Mouse (Mus musculus): ENCODE data around the gene Mroh8.
"Not testable (repeated sequence)": the region's sequence is repeated elsewhere in the genome, so short reads cannot be mapped to it uniquely, and the experiment has no call there.

The Mroh8 gene

DNA sequence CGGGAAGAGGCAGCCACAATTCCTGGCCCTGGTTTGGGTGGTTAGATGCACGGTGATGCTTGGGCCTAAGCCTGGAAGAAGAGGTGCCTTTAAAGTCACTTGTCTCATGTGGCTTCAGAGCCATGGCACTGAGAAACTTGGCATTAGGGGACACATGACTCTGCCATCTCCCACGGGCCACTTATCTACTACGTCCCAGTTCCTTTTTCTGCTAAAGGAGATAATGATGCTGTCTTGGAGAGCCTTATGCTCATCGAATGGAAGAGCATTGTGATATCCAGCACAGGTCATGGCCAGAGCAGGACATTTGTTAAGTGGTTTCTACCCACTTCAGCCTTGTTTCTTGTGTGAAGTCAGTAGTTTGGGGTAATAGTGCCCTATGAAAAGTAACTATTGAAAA, 9.6 kb upstream of the Mroh8 start:
- in situ Hi-C loops (cut with MboI, MseI), result no loop called here

DNA sequence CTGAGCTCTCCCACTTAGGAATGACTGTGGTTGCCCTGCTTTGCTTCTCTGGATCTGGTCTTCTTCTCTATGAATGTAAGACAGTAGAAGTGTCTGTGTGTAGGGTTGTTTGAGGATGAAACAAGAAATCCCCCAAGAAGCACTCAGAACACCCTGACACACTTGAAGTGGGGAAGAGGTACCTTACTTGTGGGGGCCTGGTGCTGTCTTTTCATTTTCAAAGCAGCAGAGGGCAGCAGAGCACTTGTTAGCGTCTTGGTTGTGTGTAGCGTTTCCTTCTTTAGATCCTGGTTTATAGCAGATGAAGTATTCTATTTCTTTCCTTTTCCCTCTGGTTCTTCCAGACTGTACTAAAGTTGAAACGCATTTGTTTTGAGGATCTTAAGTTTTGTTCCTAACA, 8.2 kb upstream of the Mroh8 start:
- in situ Hi-C loops (cut with MboI, MseI), result no loop called here

DNA sequence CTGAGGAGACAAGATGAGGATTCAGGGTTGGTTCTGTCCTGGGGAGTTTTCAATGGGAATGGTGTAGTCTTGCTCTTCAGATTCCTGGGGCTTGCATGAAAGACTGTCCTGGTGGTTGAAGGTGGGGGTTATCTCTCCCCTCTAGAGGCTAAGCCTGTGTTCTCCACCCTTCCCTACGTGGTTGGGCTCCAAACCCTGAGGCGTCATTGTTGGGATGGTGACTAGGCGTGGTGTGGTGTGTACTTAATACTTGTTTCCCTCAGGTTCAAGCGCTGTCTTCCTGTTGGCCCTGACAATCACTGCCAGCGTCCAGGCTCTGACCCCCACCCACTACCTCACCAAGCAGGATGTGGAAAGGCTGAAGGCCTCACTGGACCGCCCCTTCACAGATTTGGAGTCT, 4.0 kb upstream of the Mroh8 start:
- in situ Hi-C loops (cut with MboI, MseI), result no loop called here

DNA sequence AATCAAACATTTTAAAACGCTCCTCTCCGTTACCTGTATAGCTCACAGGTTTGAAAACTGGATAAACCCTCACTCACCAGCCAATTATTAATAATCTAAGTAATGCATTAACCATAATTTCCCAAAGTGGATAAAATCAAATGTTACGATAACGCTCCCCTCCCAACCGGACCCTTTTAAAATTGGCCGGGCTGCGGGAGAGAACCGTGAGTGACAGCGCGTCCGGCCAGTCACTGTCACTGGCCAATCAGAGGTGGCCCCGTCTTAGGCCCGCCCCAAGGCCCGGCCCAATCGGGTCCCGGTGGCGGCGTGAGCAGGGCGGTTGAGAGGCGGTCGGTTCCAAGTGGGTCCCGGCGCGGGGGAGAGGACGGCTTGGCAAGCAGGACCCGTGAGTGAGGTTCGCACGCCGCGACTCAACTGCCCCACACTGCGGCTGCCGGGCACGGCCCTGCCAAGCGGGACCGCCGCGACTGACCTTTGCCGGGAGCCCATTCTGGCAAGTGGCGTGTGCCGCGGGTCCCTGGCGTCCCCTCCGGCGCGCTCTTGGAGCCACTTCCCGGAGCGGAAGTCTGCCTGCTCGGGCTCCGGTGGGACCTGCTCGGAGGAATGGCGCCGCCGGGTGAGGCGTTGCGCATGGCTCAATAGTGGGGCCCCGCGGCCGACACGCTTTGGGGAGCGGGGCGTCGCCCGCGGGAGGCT, 483 bp downstream of the Mroh8 start, which contains the start of gene Rpn2:
TSS of gene Rpn2 (plus strand) at position 301 of the 699 bp plus-strand sequence.
- in situ Hi-C loops (cut with MboI, MseI), result no loop called here

GRCm38 (mm10) chr2:157263832-157264231, 15.5 kb downstream of the Mroh8 start:
- in situ Hi-C loops (cut with MboI, MseI), result no loop called here

DNA sequence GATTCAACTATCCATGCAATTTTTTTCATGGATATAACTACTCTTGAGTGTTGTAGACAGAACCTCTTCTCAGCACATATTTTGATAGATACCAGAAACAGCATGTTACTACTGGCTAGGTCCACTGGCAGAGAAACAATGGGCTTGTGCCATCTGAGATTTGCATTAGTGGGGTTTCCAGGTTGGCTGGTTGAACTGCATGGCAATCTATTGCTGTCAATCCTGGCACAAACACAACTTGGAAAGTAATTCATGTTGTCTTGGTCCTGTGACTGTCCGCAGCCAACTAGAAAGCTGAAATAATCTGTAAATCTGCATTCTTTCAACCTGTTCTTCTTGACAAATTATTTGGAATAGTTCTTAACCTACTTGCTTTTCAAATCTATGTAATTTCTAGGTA, 16.2 kb downstream of the Mroh8 start:
- in situ Hi-C loops (cut with MboI, MseI), result no loop called here

- in situ Hi-C loops (cut with MboI, MseI), result no loop called here
Observed at GRCm38 (mm10) chr2:157262506-157262905, 16.8 kb downstream of the Mroh8 start.

GRCm38 (mm10) chr2:157261930-157262329, 17.4 kb downstream of the Mroh8 start:
- in situ Hi-C loops (cut with MboI, MseI), result no loop called here

GRCm38 (mm10) chr2:157259720-157260119, 19.6 kb downstream of the Mroh8 start:
- in situ Hi-C loops (cut with MboI, MseI), result no loop called here

GRCm38 (mm10) chr2:157248111-157248510, 31.2 kb downstream of the Mroh8 start:
- in situ Hi-C loops (cut with MboI, MseI), result no loop called here

DNA sequence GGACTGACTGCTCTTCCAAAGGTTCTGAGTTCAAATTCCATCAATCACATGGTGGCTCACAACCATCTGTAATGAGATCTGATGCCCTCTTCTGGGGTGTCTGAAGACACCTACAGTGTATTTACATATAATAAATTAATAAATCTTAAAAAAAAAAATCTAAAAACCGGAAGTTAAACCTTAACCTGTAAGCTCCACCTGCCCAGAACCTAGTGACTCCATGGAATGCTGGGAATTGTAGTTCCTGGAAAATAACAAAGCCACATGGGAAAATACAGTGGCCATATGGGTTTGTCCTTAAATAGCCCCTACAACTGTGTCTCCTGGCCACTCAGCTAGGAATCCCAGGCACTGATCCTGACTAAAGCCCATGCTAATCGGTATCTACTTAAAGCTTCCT, 33.7 kb downstream of the Mroh8 start:
- in situ Hi-C loops (cut with MboI, MseI), result no loop called here

DNA sequence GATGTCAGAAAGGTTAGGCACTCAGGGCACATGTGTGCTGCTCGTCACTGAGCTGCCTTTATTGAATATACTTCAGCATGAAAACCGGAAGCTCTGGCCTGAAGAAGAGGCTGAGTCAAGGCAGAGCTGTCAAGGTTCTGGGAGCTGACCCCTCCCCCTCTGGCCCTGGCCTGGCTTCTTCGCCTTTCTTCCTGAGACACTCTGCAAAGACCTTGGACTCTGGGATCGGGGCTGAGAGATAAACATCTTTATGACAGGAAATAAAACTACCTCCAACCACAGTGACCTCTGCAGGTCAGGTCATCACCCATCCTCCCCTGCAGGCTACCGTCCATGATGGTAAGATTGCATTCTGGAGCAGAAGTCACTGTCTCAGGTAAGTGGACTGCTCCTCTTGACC, 34.3 kb downstream of the Mroh8 start:
- in situ Hi-C loops (cut with MboI, MseI), result no loop called here

GRCm38 (mm10) chr2:157235946-157236345, 43.4 kb downstream of the Mroh8 start:
- in situ Hi-C loops (cut with MboI, MseI), result no loop called here

DNA sequence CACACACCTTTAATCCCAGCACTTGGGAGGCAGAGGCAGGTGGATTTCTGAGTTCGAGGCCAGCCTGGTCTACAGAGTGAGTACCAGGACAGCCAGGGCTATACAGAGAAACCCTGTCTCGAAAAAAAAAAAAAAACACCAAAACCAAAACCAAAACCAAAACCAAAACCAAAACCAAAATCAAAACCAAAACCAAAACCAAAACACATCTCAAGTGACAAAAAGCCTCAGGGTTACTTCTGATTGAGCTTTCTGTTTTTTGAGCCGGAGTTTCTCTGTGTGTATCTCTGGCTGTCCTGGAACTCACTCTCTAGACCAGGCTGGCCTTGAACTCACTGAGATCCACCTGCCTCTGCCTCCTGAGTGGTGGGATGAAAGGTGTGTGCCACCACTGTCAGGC, 57.4 kb downstream of the Mroh8 start:
- in situ Hi-C loops (cut with MboI, MseI), result not testable (repeated sequence)

DNA sequence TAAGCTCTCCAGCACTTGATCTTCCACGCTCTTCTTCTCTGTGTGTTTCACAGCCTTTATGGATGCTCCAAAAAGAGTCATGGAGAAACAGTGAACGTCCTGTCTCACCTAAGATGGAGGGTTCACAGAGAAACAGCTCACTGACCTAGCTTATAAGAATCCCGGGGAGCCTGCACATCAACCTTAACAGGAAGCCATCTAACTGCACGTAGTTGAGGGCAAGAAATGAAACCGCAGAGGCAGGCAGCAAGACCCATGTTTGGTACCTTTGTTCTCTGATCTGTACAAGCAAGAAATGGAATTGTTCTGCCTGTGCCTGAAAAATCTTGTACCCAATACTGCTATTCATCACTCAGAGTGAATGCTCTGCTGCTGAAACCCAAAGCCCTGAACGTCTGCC, 59.2 kb downstream of the Mroh8 start:
- in situ Hi-C loops (cut with MboI, MseI), result no loop called here

GRCm38 (mm10) chr2:157211731-157212130, 67.6 kb downstream of the Mroh8 start:
- in situ Hi-C loops (cut with MboI, MseI), result no loop called here

GRCm38 (mm10) chr2:157204366-157205218, 74.8 kb downstream of the Mroh8 start, which contains the start of gene Rbl1:
Rbl1 (minus strand) TSS chr2:157204534.
- in situ Hi-C loops (cut with MboI, MseI), result loop anchor here (5.0 to 10.0 kb wide), 2 partner anchors 67 to 540 kb away; partner anchors contain the start of gene Samhd1

GRCm38 (mm10) chr2:157203459-157204365, 75.6 kb downstream of the Mroh8 start:
- in situ Hi-C loops (cut with MboI, MseI), result loop anchor here (5.0 to 10.0 kb wide), 2 partner anchors 66 to 541 kb away; partner anchors contain the start of gene Samhd1

GRCm38 (mm10) chr2:157203026-157203425, 76.3 kb downstream of the Mroh8 start:
- in situ Hi-C loops (cut with MboI, MseI), result loop anchor here (5.0 to 10.0 kb wide), 2 partner anchors 66 to 542 kb away; partner anchors contain the start of gene Samhd1

- in situ Hi-C loops (cut with MboI, MseI), result loop anchor here (5.0 to 10.0 kb wide), 2 partner anchors 65 to 542 kb away; partner anchors contain the start of gene Samhd1
Observed at GRCm38 (mm10) chr2:157202361-157202760, 77.0 kb downstream of the Mroh8 start.

Data from T-helper 1 cell (primary cell).